Mouse (Mus musculus) megakaryocyte, embryonic 14.5 days (primary cell): ENCODE measurements around the gene Sparc.

Experiments
- FLI1 ChIP-seq: IDR thresholded peaks from 2 replicates; pipeline ENCODE4 v1.6.1; 2012; ENCODE audit warnings: low read length, inconsistent platforms, mixed read lengths
- GATA1 ChIP-seq: IDR thresholded peaks from 3 replicates; pipeline ENCODE4 v1.6.1; 2012; ENCODE audit warnings: mixed read lengths, low read length, inconsistent platforms, borderline replicate concordance

GRCm38 (mm10) chr11:55418704-55419061 is 4.3 kb downstream of the Sparc start:
- no peak for TF ChIP-seq GATA1
- no peak for TF ChIP-seq FLI1
